Mouse (Mus musculus): ENCODE measurements around the gene Fam241a.

The Fam241a gene

DNA sequence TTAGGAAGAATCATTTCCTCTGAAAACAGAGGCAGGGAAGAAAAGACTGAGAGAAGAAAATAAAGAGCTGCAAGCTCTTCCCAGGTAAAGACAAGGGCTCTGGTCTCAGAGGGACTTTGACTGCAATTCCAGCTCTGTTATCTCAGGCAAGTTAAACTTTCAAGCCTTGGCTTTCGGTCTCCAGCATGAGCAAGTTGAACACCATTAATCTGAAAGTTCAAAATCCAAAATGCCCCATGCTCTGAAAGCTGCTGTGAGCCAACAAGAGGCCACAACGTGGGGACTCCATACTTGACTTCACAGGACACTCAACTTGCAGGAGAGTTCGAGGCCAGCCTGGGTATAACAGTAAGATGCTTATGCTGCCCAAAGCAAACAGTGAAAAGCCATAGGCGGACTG, 62.1 kb downstream of the Fam241a start:
- DNase-seq = no peak

DNA sequence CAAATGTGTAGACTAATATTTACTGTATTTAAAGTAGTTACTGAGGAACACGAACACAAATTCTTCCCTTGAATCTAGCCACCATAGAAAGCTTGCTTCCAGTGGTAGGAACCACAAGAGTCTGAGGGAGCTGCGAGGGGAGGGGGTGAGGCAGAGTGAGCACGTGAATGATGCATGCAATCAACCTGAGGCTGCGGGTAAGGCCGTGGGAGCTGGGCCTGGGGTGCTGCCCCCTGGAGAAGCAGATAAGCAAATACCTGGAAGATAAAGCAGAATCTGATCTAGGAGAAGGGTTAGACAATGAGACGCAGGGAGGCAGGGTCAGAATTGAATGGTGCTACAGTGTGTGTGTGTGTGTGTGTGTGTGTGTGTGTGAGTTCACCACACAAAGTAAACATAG, 65.0 kb downstream of the Fam241a start:
- DNase-seq = no peak

DNA sequence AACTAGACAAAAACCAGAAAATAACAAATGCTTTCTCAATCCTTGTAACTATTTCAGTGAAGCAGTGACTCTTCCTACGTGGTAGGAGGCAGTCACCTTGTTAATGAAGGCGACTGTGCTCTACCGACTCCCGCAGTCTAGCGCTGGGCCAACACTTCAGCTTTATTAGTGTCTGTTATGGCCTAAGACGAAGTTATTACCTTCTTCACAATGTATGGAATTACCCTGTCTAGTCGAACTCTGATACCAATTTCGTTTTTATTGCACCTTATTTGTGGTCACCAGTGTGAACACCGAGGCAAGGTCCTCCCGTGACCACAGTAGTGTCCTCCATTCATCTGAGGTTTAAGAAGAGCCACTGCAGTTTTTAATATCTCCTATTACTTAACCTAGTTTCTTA, 65.9 kb downstream of the Fam241a start:
- no peak for DNase-seq

DNA sequence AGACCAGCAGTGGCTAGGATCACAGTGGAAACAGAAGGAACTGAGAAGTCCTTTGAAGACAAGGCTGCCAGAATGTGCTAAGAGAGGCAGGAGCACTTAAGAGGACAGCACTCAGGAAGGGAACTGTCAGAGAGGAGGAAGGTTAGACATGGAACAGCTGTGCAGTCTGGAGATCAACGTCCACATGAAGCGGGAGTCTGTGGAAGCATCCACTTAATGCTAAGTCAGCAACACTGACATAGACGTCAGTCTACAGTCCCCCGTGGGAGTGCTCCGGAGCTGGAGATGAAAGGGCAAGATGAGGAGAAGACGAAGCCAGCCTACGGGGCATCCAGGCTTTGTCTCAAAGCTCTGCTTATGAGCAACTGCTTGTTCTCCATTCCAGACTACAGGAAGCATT, 69.0 kb downstream of the Fam241a start:
- DNase-seq = peak; percentile 56

DNA sequence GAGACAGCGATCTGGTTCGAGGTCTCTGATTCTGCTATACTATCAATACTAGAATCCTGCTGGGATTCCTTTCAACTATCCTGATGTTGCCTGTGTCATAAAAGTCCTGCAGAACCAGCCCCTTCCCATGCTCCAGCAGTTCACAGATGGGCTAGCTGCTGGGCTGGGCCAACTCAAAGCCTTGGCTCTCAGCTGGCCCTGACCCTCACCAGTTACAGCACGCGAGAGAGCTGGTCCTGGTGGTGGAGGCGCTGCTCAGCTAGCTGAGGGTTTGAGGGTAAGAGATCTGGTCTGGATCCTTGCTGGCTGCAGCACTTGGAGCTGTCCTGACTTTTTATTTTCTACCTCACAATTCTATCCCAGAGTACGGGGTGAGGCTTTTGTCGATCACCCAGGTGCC, 69.6 kb downstream of the Fam241a start:
- no peak for DNase-seq

DNA sequence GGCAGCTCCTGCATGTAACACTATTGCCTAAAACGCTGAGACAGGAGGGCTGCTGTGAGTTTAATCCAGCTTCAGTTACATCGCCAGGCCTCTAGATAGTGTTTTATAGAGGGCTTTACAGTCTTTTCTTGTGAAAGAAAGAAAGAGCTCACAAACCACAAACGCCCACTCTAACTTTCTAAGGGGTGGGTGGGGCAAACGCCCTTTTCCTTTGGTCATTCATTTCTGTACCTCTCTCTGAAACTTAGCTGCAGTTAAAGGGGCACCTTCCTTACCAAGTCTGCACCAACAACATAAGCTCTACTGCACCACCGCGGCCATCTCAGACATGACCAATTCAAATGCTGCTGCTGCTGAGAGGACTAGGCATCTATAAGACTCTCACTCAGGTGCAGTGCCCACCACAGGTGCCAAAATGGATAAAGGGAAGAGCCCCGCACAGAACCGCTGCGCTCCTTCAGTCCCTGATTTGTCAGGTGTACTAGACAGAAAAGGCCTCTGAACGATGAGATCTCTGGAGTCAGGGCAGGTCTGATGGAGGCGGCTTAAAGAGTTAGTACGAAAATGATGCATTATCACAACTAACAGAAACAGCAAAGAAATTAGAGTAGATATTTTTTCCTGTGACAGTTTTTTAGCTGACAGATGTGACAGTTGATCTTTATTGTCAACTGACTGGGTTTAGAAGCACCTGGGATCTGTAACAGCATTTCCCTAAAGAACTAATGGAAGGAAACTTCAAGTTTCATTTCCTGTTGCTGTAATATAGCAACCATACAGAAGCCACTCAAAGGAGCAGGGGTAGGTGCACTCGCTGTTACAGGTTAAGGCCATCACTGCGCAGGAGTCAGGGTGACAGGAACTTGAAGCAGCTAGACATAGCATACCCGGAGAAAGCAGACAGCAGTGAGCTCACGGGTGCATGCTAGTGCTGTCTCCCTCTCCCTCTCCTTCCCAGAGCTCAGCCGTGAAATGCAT, 71.9 kb downstream of the Fam241a start:
- no peak for DNase-seq

DNA sequence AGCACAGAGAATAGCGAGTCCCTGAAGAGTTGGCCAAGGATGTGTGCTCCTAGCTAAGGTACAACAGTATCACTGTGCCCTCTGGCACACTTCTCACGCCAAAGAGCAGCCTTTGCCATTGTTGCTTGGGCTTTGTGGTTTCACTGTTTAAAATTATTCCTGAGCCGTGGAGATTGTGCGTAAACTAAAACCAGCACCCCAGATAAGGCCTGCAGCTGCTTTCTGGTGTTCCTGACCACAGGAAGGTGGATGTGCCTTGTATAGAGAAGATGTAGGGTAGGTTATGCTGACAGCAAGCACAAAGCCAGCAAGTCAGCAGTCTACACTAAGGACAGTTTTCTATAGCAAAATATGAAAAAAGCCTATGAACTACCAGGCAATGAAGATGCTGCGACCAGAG, 74.9 kb downstream of the Fam241a start:
- DNase-seq = no peak

DNA sequence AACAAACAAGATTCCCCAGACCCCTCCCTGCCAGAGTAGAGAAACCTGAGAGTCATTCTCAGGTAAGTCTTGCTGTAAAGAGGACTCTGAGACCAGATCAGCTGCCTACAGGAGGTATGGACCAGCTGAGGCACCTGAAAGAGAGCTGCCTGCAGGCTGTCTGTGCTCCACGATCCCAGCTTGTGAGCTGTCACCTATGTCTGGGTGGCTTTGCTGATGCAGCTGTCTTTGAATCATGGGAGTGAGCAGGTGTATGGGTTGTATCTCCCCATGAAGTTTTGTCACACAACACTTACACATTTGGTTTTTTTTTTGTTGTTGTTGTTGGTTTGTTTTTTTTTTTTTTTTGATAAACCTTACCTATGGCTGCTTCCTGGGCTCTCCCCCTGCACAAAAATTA, 75.7 kb downstream of the Fam241a start:
- no peak for DNase-seq
